Mouse (Mus musculus): ENCODE data around the gene Wnk4. TPM values are rescaled to one million over a fixed set of nuclear protein-coding genes. Genes with fewer than 3 reads are reported as not detected.
A peak's percentile ranks its signal among the peaks of the same experiment; 100 is the strongest.

The Wnk4 gene
- polyA plus RNA-seq, 1 experiment from 2014 or later: 5.7 TPM

GRCm38 (mm10) chr11:101247521-101248030, 12.8 kb upstream of the Wnk4 start:
- no peak for ATAC-seq (ENCODE audit: low FRiP score)
- H3K27me3 ChIP-seq: peaks cover 52% of the 10 kb centered on the region
- H3K27ac ChIP-seq: no peak overlapping the region
- H3K36me3 ChIP-seq (replicated peaks): no peaks in the 10 kb centered on the region
- 78% methylated on average over 6 of the region's 6 CpGs for WGBS
- no peak overlapping the region for H3K4me2 ChIP-seq
- H3K9me3 ChIP-seq: no peaks in the 10 kb centered on the region
- H3K4me3 ChIP-seq (replicated peaks): no peak overlapping the region
- peaks cover 18% of the 10 kb centered on the region for H3K4me1 ChIP-seq
- H3K9ac ChIP-seq: no peak overlapping the region

GRCm38 (mm10) chr11:101248258-101248994, 11.9 kb upstream of the Wnk4 start:
- Histone ChIP-seq H3K4me2 (no peak overlapping the region), H3K4me3 (replicated peaks) (no peak overlapping the region), H3K4me1 (peaks cover 25% of the 10 kb centered on the region), H3K9me3 (no peaks in the 10 kb centered on the region), H3K27ac (no peak overlapping the region), H3K9ac (no peak overlapping the region), H3K27me3 (peaks cover 46% of the 10 kb centered on the region), H3K36me3 (replicated peaks) (no peaks in the 10 kb centered on the region)
- 39% methylated on average over 14 of the region's 14 CpGs for WGBS
- no peak for ATAC-seq (ENCODE audit: low FRiP score)

- 0 out of 2 replicates have a peak, but pooled peaks cover 4% of the 10 kb centered on the region for H3K36me3 ChIP-seq (replicated peaks)
- no peak overlapping the region for H3K4me3 ChIP-seq (replicated peaks)
- H3K4me1 ChIP-seq: peaks cover 27% of the 10 kb centered on the region
- H3K27ac ChIP-seq: no peak overlapping the region
- 82% methylated on average over 2 of the region's 2 CpGs for WGBS
- H3K4me2 ChIP-seq: no peak overlapping the region
- H3K9me3 ChIP-seq: no peaks in the 10 kb centered on the region
- H3K27me3 ChIP-seq: peaks cover 26% of the 10 kb centered on the region
- H3K9ac ChIP-seq: no peak overlapping the region
- no peak for ATAC-seq (ENCODE audit: low FRiP score)
Observed at GRCm38 (mm10) chr11:101251031-101251430, 9.3 kb upstream of the Wnk4 start.

GRCm38 (mm10) chr11:101252941-101253340, 7.4 kb upstream of the Wnk4 start:
- Histone ChIP-seq H3K4me1 (peaks cover 16% of the 10 kb centered on the region), H3K36me3 (replicated peaks) (0 out of 2 replicates have a peak, but pooled peaks cover 5% of the 10 kb centered on the region), H3K27me3 (peaks cover 7% of the 10 kb centered on the region), H3K4me2 (peak overlapping the region; percentile 95), H3K4me3 (replicated peaks) (peak overlapping the region; percentile 90), H3K27ac (no peak overlapping the region), H3K9me3 (no peaks in the 10 kb centered on the region), H3K9ac (peak overlapping the region; percentile 91)
- 19% methylated on average over 7 of the region's 7 CpGs for WGBS
- ATAC-seq (ENCODE audit: low FRiP score): no peak

- Histone ChIP-seq H3K27ac (peak within 1 kb of the TSS; percentile 88), H3K4me1 (peaks cover 18% of the 10 kb centered on the region), H3K4me3 (replicated peaks) (peak within 1 kb of the TSS; percentile 90), H3K9ac (peak within 1 kb of the TSS; percentile 91), H3K36me3 (replicated peaks) (peaks cover 14% of the 10 kb centered on the region; the same call in 1 of the 2 replicates), H3K27me3 (peaks cover 3% of the 10 kb centered on the region; the same call in 1 of the 2 replicates), H3K4me2 (peak within 1 kb of the TSS; percentile 95), H3K9me3 (no peaks in the 10 kb centered on the region)
- WGBS: under 1% methylated on average over 40 of the region's 40 CpGs
- ATAC-seq (ENCODE audit: low FRiP score): peak; percentile 78
Observed at GRCm38 (mm10) chr11:101253613-101254389, 6.6 kb upstream of the Wnk4 start, which contains the start of gene Vps25. Gene Vps25 (plus strand): TSS chr11:101253707.

- Histone ChIP-seq H3K27ac (no peak overlapping the region), H3K4me3 (replicated peaks) (no peak overlapping the region), H3K36me3 (replicated peaks) (peaks cover 14% of the 10 kb centered on the region; the same call in 1 of the 2 replicates), H3K27me3 (peaks cover 4% of the 10 kb centered on the region), H3K9ac (no peak overlapping the region), H3K4me2 (no peak overlapping the region), H3K4me1 (peaks cover 39% of the 10 kb centered on the region), H3K9me3 (no peaks in the 10 kb centered on the region)
- WGBS: 89% methylated on average over 13 of the region's 13 CpGs
- ATAC-seq (ENCODE audit: low FRiP score): no peak
Observed at GRCm38 (mm10) chr11:101255826-101256775, 4.3 kb upstream of the Wnk4 start.

GRCm38 (mm10) chr11:101259261-101259712, 1.1 kb upstream of the Wnk4 start:
- H3K27ac ChIP-seq: 0 out of 2 replicates have a peak overlapping the region, but pooled peaks have one; percentile 38
- H3K4me2 ChIP-seq: peak overlapping the region; percentile 96
- no peak overlapping the region for H3K4me3 ChIP-seq (replicated peaks)
- H3K9me3 ChIP-seq: no peaks in the 10 kb centered on the region
- peaks cover 53% of the 10 kb centered on the region for H3K4me1 ChIP-seq
- 48% methylated on average over 6 of the region's 6 CpGs for WGBS
- H3K27me3 ChIP-seq: peaks cover 35% of the 10 kb centered on the region
- H3K9ac ChIP-seq: no peak overlapping the region
- no peak for ATAC-seq (ENCODE audit: low FRiP score)
- peaks cover 14% of the 10 kb centered on the region; the same call in 1 of the 2 replicates for H3K36me3 ChIP-seq (replicated peaks)

- H3K4me1 ChIP-seq: peaks cover 59% of the 10 kb centered on the region
- H3K9me3 ChIP-seq: no peaks in the 10 kb centered on the region
- peaks cover 11% of the 10 kb centered on the region; the same call in 1 of the 2 replicates for H3K36me3 ChIP-seq (replicated peaks)
- no peak for ATAC-seq (ENCODE audit: low FRiP score)
- 0% methylated on average over 30 of the region's 30 CpGs for WGBS
- H3K27me3 ChIP-seq: peaks cover 50% of the 10 kb centered on the region
- 0 out of 2 replicates have a peak overlapping the region, but pooled peaks have one; percentile 38 for H3K27ac ChIP-seq
- H3K4me2 ChIP-seq: peak overlapping the region; percentile 96
- H3K9ac ChIP-seq: peak overlapping the region; percentile 67
- peak overlapping the region; percentile 49 for H3K4me3 ChIP-seq (replicated peaks)
Observed at GRCm38 (mm10) chr11:101260826-101261380, 536 bp downstream of the Wnk4 start.

GRCm38 (mm10) chr11:101262272-101262967, 2.1 kb downstream of the Wnk4 start:
- H3K4me2 ChIP-seq: peak overlapping the region; percentile 96
- H3K9me3 ChIP-seq: no peaks in the 10 kb centered on the region
- H3K4me3 ChIP-seq (replicated peaks): peak overlapping the region; percentile 20
- no peak for ATAC-seq (ENCODE audit: low FRiP score)
- H3K36me3 ChIP-seq (replicated peaks): peaks cover 9% of the 10 kb centered on the region; the same call in 1 of the 2 replicates
- WGBS: under 1% methylated on average over 24 of the region's 24 CpGs
- peaks cover 61% of the 10 kb centered on the region for H3K27me3 ChIP-seq
- peak overlapping the region; percentile 33 for H3K9ac ChIP-seq
- peaks cover 59% of the 10 kb centered on the region for H3K4me1 ChIP-seq
- H3K27ac ChIP-seq: no peak overlapping the region

- H3K9me3 ChIP-seq: no peaks in the 10 kb centered on the region
- H3K27ac ChIP-seq: no peak overlapping the region
- peak overlapping the region; percentile 10; the same call in 1 of the 2 replicates for H3K4me3 ChIP-seq (replicated peaks)
- ATAC-seq (ENCODE audit: low FRiP score): no peak
- peaks cover 64% of the 10 kb centered on the region for H3K27me3 ChIP-seq
- H3K9ac ChIP-seq: no peak overlapping the region
- peaks cover 5% of the 10 kb centered on the region; the same call in 1 of the 2 replicates for H3K36me3 ChIP-seq (replicated peaks)
- H3K4me1 ChIP-seq: peaks cover 59% of the 10 kb centered on the region
- WGBS: 2% methylated on average over 32 of the region's 32 CpGs
- H3K4me2 ChIP-seq: peak overlapping the region; percentile 96; the same call in 1 of the 2 replicates
Observed at GRCm38 (mm10) chr11:101263138-101263988, 3.0 kb downstream of the Wnk4 start.

Measured in forebrain, embryonic 12.5 days (tissue).